Mouse (Mus musculus) liver, embryonic 13.5 days (tissue): ENCODE data around the gene Abhd16b. TPM values are rescaled to one million over a fixed set of nuclear protein-coding genes. Genes with fewer than 3 reads are reported as not detected.

Experiments used
- ATAC-seq: fragments of 200-750 bp; cut with Nextera tagmentation; 2 replicates; pipeline ENCODE4 v1.8.0; 2017; ENCODE audit warnings: low read depth, mild to moderate bottlenecking, moderate number of reproducible peaks, moderate library complexity
- DNase-seq: peaks from one replicate; pipeline ENCODE4 v3.0.0; 2022
- H3K27ac ChIP-seq: fragments of 300-500 bp; sonication (generic); 2 replicates; pipeline ENCODE4 v1.5.1; 2015; ENCODE audit warnings: moderate library complexity, mild to moderate bottlenecking, inconsistent platforms
- H3K27me3 ChIP-seq: fragments of 300-500 bp; sonication (generic); 2 replicates; pipeline ENCODE4 v1.6.1; 2015; ENCODE audit warnings: mild to moderate bottlenecking, inconsistent platforms
- H3K36me3 ChIP-seq: fragments of 300-500 bp; sonication (generic); 2 replicates; pipeline ENCODE4 v1.6.1; 2015; ENCODE audit warnings: mild to moderate bottlenecking, inconsistent platforms
- H3K4me1 ChIP-seq: fragments of 300-500 bp; sonication (generic); replicated peaks from 2 replicates; pipeline ENCODE4 v1.6.1; 2015; ENCODE audit warnings: inconsistent platforms
- H3K4me2 ChIP-seq: fragments of 300-500 bp; sonication (generic); 2 replicates; pipeline ENCODE4 v1.6.1; 2015; ENCODE audit warnings: inconsistent platforms, mild to moderate bottlenecking, moderate library complexity
- H3K4me3 ChIP-seq: fragments of 300-500 bp; sonication (generic); replicated peaks from 2 replicates; pipeline ENCODE4 v1.5.1; 2015; ENCODE audit warnings: mild to moderate bottlenecking, inconsistent platforms
- H3K9ac ChIP-seq: fragments of 300-500 bp; sonication (generic); 2 replicates; pipeline ENCODE4 v1.6.1; 2015; ENCODE audit warnings: mild to moderate bottlenecking, inconsistent platforms
- H3K9me3 ChIP-seq: fragments of 300-500 bp; sonication (generic); replicated peaks from 2 replicates; pipeline ENCODE4 v1.6.1; 2016; ENCODE audit warnings: inconsistent platforms
- WGBS: fragments of 180-500 bp; shearing (Covaris S2); methylation state at CpG from one replicate; pipeline ENCODE4 v1.1.7; 2015; ENCODE audit not compliant: insufficient replicate concordance; 5-methylcytosine and 5-hydroxymethylcytosine counted together
- polyA plus RNA-seq: library from polyadenylated mRNA; unstranded; fragments of >200 nt; fragmentation: Nextera tagmentation; extraction: Ambion mirVana; gene quantifications from 2 replicates; pipeline ENCODE4 v1.2.1, GENCODE M21; 2015

The Abhd16b gene
- polyA plus RNA-seq, result 0.06 TPM in 2 replicates

DNA sequence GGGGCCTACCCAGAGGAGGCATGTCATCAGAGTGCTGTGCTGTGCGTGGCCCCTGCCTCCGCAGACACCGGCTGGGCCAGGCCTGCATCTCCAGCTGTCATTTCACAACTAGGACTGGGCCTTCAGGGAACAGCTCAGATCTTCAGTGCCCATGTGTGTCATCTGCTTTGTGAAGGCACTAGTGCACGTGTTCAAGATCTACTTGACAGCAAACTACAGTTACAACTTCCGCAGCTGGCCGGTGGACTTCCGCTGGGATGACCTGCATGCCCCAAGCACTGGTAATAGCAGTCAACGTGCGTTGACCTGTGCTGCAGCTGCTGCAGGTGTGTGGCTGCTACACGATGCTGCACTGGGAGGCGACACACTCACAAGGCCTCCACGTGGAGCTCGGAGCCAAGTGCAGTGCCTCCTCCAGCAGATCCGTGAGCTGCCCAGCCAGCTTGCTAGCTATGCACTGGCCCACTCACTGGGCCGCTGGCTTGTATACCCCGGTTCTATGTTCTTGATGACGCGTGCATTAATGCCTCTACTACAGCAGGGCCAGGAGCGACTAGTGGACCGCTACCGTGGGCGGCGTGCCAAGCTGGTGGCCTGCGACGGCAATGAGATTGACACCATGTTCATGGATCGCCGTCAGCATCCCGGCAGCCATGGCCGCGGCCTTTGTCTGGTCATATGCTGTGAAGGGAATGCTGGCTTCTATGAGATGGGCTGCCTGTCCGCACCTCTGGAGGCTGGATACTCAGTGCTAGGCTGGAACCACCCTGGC, at the start of gene Abhd16b:
TSS of gene Abhd16b (plus strand) at position 51 of the 772 bp plus-strand sequence.
- no peak for DNase-seq
- WGBS, result 84% methylated on average over 31 of the region's 31 CpGs
- ATAC-seq, result no peak
- Histone ChIP-seq H3K4me3 (no peak within 1 kb of the TSS), H3K4me2 (peak within 1 kb of the TSS; percentile 37), H3K9ac (peak within 1 kb of the TSS; percentile 7; the same call in 1 of the 2 replicates), H3K27ac (peak within 1 kb of the TSS; percentile 43; the same call in 1 of the 2 replicates), H3K9me3 (no peaks in the 10 kb centered on the region), H3K4me1 (peaks cover 32% of the 10 kb centered on the region), H3K36me3 (no peaks in the 10 kb centered on the region), H3K27me3 (no peaks in the 10 kb centered on the region)

DNA sequence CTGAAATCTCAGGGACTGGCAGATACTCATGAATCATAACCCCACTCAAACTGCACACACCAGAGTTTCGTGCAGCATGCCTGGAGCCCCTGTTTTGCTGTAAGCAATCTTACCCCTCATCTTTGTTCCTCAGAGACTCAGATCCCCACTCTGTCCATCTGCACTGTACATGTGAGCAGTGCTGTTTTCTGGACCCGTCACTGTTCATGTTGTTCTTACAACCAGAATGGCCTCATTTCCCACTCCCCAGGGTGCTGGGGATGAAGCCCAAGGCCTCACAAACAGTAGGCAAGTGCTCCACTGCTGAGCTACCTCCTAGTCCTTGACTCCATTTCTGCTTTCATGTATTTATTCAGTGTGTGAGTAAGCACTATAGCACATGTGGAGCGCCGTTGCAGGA, 40.8 kb upstream of the Abhd16b start:
- Histone ChIP-seq H3K27ac (no peak overlapping the region), H3K4me2 (no peak overlapping the region), H3K36me3 (0 out of 2 replicates have a peak, but pooled peaks cover 3% of the 10 kb centered on the region), H3K4me1 (peaks cover 40% of the 10 kb centered on the region), H3K9ac (no peak overlapping the region; the same call in 1 of the 2 replicates), H3K27me3 (no peaks in the 10 kb centered on the region), H3K9me3 (no peaks in the 10 kb centered on the region; the same call in 1 of the 2 replicates), H3K4me3 (no peak overlapping the region)
- ATAC-seq, result no peak
- no peak for DNase-seq
- WGBS, result 78% methylated on average over 4 of the region's 4 CpGs

DNA sequence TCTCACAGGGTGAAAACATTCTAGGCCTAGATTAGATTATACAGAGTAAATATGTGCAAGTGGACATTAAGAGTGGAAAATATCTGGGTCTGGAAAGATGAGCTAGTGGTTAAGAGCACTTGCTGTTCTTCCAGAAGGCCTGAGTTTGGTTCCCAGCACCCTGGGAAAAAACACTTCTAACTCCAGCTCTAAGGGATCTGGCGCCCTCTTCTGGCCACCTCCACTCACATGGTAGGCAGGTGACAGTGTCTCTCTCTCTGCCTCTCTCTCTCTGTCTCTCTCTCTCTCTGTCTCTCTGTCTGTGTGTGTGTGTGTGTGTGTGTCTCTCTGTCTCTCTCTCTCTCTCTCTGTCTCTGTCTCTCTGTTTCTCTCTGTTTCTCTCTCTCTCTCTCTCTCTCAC, 39.7 kb upstream of the Abhd16b start:
- Histone ChIP-seq H3K27ac (no peak overlapping the region), H3K9me3 (no peaks in the 10 kb centered on the region; the same call in 1 of the 2 replicates), H3K4me3 (no peak overlapping the region), H3K4me1 (peaks cover 50% of the 10 kb centered on the region), H3K36me3 (0 out of 2 replicates have a peak, but pooled peaks cover 3% of the 10 kb centered on the region), H3K4me2 (no peak overlapping the region), H3K9ac (no peak overlapping the region), H3K27me3 (peaks cover 4% of the 10 kb centered on the region; the same call in 1 of the 2 replicates)
- no peak for DNase-seq
- no peak for ATAC-seq
- 70% methylated on average over 1 of the region's 1 CpGs for WGBS

DNA sequence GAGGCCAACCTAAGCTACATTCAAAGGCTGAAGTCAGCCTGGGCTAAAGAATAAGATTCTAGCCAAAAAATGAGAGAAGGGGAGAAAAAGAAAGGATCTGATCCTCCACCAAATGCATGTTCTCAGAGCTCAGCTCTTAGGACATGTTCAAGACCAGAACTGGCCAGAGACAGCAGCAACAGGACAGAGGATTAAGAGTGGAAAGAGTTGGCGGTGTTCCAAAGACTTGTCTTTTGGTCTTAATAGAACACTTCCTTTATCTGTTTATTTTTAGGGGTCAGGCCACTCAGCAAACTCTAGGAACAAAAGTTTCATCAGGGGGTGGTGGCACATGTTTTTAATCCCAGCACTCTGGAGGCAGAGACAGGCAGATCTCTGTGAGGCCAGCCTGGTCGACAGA, 37.1 kb upstream of the Abhd16b start:
- H3K27ac ChIP-seq, result no peak overlapping the region
- 0 out of 2 replicates have a peak, but pooled peaks cover 3% of the 10 kb centered on the region for H3K36me3 ChIP-seq
- H3K4me3 ChIP-seq, result no peak overlapping the region
- no peak overlapping the region for H3K9ac ChIP-seq
- H3K4me1 ChIP-seq, result peaks cover 62% of the 10 kb centered on the region
- ATAC-seq (no peak), DNase-seq (no peak)
- H3K9me3 ChIP-seq, result no peaks in the 10 kb centered on the region; the same call in 1 of the 2 replicates
- 58% methylated on average over 2 of the region's 2 CpGs for WGBS
- H3K27me3 ChIP-seq, result peaks cover 4% of the 10 kb centered on the region; the same call in 1 of the 2 replicates
- H3K4me2 ChIP-seq, result no peak overlapping the region

DNA sequence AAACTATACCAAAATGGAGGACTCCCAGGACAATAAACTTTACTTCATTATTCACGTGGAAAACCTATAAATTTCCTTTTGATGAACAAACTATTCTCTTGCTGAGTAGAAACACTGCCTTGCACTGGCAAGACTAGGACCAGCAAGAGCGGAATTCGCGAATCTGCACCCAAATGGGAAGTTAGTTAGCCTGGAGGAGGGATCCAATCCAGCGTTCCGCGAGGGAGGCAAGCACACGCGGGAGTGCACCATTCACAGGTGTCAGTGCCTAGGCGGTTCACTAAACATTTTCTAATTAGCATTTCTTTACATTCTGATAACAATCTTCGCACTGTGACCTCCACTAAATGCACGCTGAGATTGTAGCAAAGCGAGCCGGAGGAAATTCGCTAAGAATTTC, 35.2 kb upstream of the Abhd16b start:
- H3K4me2 ChIP-seq, result peak overlapping the region; percentile 100
- H3K27ac ChIP-seq, result peak overlapping the region; percentile 90; the same call in 1 of the 2 replicates
- H3K4me1 ChIP-seq, result peaks cover 74% of the 10 kb centered on the region
- 0 out of 2 replicates have a peak, but pooled peaks cover 3% of the 10 kb centered on the region for H3K36me3 ChIP-seq
- peaks cover 4% of the 10 kb centered on the region; the same call in 1 of the 2 replicates for H3K27me3 ChIP-seq
- WGBS, result 9% methylated on average over 15 of the region's 15 CpGs
- DNase-seq (no peak), ATAC-seq (no peak)
- no peaks in the 10 kb centered on the region; the same call in 1 of the 2 replicates for H3K9me3 ChIP-seq
- H3K9ac ChIP-seq, result peak overlapping the region; percentile 96
- H3K4me3 ChIP-seq, result peak overlapping the region; percentile 99

DNA sequence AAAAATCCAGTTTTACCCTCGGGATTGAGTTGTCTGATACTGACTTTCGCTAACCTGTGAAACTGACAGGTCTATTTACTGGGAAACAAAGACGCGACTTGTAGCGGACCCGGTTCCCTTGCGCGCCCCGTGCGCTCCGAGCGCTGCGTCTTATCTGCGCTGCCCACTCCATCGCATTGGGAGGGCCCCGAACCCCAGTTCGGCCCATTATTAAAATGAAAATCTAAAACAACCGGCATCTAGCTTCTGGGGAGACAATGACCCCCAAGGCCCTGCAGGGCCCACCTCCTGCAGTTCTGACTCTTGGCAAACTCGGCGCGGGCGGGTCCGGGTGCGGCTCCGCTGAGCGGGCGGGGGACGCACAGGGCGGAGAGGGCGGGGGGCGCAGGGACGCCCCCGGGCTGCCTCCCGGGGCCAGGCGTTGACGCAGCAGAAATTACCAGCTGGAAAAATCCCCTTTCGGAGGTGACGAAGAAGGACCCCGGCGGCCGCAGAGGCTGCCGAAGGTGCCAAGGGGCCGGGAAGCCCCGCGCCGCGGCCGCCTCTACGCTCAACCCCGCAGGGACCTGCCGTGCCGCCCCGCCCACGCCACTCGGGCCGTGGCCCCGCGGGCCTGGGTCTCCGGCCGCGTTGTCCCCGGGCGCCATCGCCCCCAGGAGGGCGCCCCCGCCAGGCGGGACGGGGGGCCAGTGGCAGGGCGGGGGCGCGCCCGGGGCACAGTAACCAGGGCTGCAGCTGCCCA, 34.4 kb upstream of the Abhd16b start:
- peak; percentile 37 for DNase-seq

DNA sequence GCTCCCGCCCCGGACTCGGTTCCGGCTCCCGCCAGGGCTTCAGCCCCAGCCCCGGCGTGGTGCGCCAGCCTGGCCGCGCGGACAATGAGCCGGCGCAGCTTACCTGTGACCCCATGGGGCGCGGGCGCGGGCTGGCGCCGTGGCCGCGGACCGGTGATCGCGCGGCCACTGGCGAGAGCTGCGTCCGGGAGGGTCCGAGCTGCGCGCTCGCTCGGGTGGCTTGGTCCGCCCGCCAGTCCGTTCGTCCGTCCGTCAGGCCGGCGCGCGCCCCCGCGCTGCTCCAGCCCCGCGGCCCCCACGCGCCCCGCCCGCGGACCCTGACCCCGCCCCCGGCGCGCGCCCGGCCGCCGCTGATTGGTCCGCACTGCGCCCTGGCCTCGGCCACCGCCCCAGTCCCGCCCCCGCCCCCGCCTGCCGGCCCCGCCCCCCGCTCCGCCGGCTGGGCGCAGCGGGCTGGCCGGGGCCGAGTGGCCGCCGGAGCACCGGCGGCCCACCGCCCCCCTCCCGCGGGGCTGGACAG, 33.8 kb upstream of the Abhd16b start, which contains the start of gene Zbtb46:
TSS of gene Zbtb46 (minus strand) at position 274 of the 520 bp plus-strand sequence.
- H3K4me1 ChIP-seq, result peaks cover 85% of the 10 kb centered on the region
- H3K4me2 ChIP-seq, result peak within 1 kb of the TSS; percentile 100
- peak; percentile 70 for ATAC-seq
- 1% methylated on average over 72 of the region's 83 CpGs for WGBS
- peak; percentile 74 for DNase-seq
- H3K27ac ChIP-seq, result peak within 1 kb of the TSS; percentile 97
- H3K9ac ChIP-seq, result peak within 1 kb of the TSS; percentile 96
- H3K36me3 ChIP-seq, result 0 out of 2 replicates have a peak, but pooled peaks cover 3% of the 10 kb centered on the region
- no peaks in the 10 kb centered on the region for H3K9me3 ChIP-seq
- peak within 1 kb of the TSS; percentile 99 for H3K4me3 ChIP-seq
- peaks cover 4% of the 10 kb centered on the region; the same call in 1 of the 2 replicates for H3K27me3 ChIP-seq

More for the DNA sequence above, 34.4 kb upstream of the Abhd16b start:
- WGBS, result under 1% methylated on average over 71 of the region's 72 CpGs
- ATAC-seq, result 0 out of 2 replicates have a peak, but pooled peaks have one; percentile 0
- Histone ChIP-seq H3K4me1 (peaks cover 82% of the 10 kb centered on the region), H3K9me3 (no peaks in the 10 kb centered on the region), H3K27me3 (peaks cover 4% of the 10 kb centered on the region; the same call in 1 of the 2 replicates), H3K27ac (peak overlapping the region; percentile 90), H3K4me3 (peak overlapping the region; percentile 99), H3K9ac (peak overlapping the region; percentile 96), H3K36me3 (0 out of 2 replicates have a peak, but pooled peaks cover 3% of the 10 kb centered on the region), H3K4me2 (peak overlapping the region; percentile 100)

DNA sequence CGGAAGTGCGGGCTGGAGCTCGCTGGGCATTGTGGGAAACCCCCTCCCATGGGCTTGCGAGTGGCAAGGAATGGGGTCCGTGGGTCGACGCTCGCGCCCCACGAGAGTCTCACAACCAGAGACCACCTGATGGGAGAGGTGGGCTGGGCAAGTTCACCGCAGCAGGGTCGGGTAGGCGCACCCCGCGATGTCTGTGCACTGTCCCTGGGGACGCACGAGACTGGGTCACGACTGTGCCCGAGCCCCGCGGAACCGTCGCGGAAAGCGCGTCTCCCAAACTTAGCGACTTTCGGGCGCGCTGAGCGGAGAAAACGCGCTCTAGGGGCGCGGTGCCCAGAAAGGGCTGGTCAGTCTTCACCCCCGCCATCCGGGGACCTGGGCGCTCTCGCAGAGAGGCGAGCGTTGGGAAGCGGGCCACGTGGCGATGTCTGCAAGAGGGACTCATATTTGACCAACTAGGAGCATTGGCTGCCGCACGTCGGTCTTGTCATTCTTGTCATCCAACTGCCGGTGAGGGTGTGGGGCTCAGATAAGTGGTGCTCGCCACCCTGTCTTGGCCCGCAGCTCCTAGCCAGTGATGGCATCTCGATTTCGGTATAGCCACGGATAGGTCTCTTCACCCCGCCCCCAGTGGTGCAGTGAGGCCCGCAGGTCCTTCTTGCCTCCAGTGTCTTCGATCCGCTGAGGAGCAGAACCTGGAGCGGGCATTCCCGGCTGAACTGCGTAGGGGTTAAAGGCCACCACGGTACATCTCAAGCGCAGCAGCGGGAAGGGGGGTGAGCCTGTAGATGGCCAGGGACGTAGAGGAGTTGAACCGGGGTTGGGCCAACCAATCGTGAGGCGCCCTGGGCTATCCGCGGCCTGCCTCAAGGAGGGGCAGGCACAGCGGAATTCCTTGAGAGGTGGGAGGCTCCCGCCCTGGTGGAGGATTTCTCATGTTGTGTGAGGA, 33.1 kb upstream of the Abhd16b start:
- Histone ChIP-seq H3K4me2 (peak overlapping the region; percentile 100), H3K27ac (peak overlapping the region; percentile 97), H3K9me3 (no peaks in the 10 kb centered on the region), H3K27me3 (peaks cover 4% of the 10 kb centered on the region; the same call in 1 of the 2 replicates), H3K36me3 (0 out of 2 replicates have a peak, but pooled peaks cover 3% of the 10 kb centered on the region), H3K4me3 (peak overlapping the region; percentile 99), H3K9ac (peak overlapping the region; percentile 89), H3K4me1 (peaks cover 79% of the 10 kb centered on the region)
- peak; percentile 88 for ATAC-seq
- under 1% methylated on average over 67 of the region's 71 CpGs for WGBS
- DNase-seq, result peak; percentile 89

DNA sequence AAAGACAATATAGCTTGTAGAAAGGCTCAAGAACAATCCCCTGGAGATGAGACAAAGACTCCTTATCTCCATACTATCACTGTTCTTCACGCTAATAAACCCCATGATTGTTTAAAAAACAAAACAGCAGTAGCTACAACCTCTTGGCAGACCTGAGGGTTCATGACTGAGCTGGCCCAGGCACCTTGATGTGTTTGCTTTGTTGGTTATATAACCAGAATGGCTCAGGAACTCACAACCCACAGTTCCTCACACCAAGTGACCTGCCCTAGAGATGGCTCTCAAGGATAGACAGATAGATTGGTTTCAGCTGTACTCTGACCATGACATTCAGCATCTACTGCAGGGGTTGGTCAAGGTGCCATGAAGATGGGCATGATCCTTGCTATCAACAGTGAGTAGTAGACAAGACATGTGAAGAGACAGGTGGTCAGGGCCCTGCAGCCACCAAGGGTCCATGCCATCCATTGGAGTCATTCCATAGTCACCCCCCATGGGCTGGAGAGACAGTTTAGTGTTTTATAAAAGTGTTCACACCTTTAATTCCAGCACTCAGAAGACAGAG, 31.4 kb upstream of the Abhd16b start:
- Histone ChIP-seq H3K4me2 (no peak overlapping the region), H3K4me1 (peaks cover 66% of the 10 kb centered on the region)
- no peak for DNase-seq

More for the DNA sequence above, 31.4 kb upstream of the Abhd16b start:
- H3K9me3 ChIP-seq, result no peaks in the 10 kb centered on the region
- no peak overlapping the region for H3K9ac ChIP-seq
- H3K27me3 ChIP-seq, result peaks cover 4% of the 10 kb centered on the region; the same call in 1 of the 2 replicates
- 61% methylated on average over 1 of the region's 1 CpGs for WGBS
- H3K36me3 ChIP-seq, result no peaks in the 10 kb centered on the region
- H3K4me3 ChIP-seq, result peak overlapping the region; percentile 99; the same call in 1 of the 2 replicates
- ATAC-seq, result no peak
- H3K27ac ChIP-seq, result peak overlapping the region; percentile 97; the same call in 1 of the 2 replicates
